Mouse (Mus musculus) embryo, embryonic 10.5 days (tissue): Measurements from ENCODE around the gene Dtnb.

Experiments used
- DNase-seq: peaks from one replicate; pipeline ENCODE4 v3.0.0-alpha.2; 2015; ENCODE audit warnings: low spot score

The Dtnb gene

GRCm38 (mm10) chr12:3732623-3733265, 160.6 kb downstream of the Dtnb start:
- no peak for DNase-seq

GRCm38 (mm10) chr12:3733328-3733727, 161.1 kb downstream of the Dtnb start:
- no peak for DNase-seq

GRCm38 (mm10) chr12:3737009-3737408, 164.8 kb downstream of the Dtnb start:
- DNase-seq, result no peak

- DNase-seq, result no peak
Observed at GRCm38 (mm10) chr12:3738741-3739529, 166.8 kb downstream of the Dtnb start.

- DNase-seq, result no peak
Observed at GRCm38 (mm10) chr12:3739749-3740704, 167.8 kb downstream of the Dtnb start.

- no peak for DNase-seq
Observed at GRCm38 (mm10) chr12:3740705-3741081, 168.5 kb downstream of the Dtnb start.

GRCm38 (mm10) chr12:3745432-3746105, 173.4 kb downstream of the Dtnb start:
- DNase-seq, result no peak

- DNase-seq, result no peak
Observed at GRCm38 (mm10) chr12:3746369-3746768, 174.2 kb downstream of the Dtnb start.

- DNase-seq, result no peak
Observed at GRCm38 (mm10) chr12:3747583-3747982, 175.4 kb downstream of the Dtnb start.

- DNase-seq, result no peak
Observed at GRCm38 (mm10) chr12:3755522-3755921, 183.3 kb downstream of the Dtnb start.

- DNase-seq, result no peak
Observed at GRCm38 (mm10) chr12:3756216-3756615, 184.0 kb downstream of the Dtnb start.

- DNase-seq, result no peak
Observed at GRCm38 (mm10) chr12:3758127-3758526, 185.9 kb downstream of the Dtnb start.

GRCm38 (mm10) chr12:3759419-3759818, 187.2 kb downstream of the Dtnb start:
- DNase-seq, result no peak

- no peak for DNase-seq
Observed at GRCm38 (mm10) chr12:3760876-3761590, 188.9 kb downstream of the Dtnb start.

- DNase-seq, result no peak
Observed at GRCm38 (mm10) chr12:3761591-3762295, 189.6 kb downstream of the Dtnb start.

GRCm38 (mm10) chr12:3764191-3764804, 192.1 kb downstream of the Dtnb start:
- DNase-seq, result no peak

GRCm38 (mm10) chr12:3767360-3767759, 195.2 kb downstream of the Dtnb start:
- no peak for DNase-seq

GRCm38 (mm10) chr12:3768391-3768790, 196.2 kb downstream of the Dtnb start:
- no peak for DNase-seq

- DNase-seq, result no peak
Observed at GRCm38 (mm10) chr12:3770546-3770945, 198.4 kb downstream of the Dtnb start.

GRCm38 (mm10) chr12:3771080-3771479, 198.9 kb downstream of the Dtnb start:
- no peak for DNase-seq
